Mouse (Mus musculus): ENCODE measurements around the gene Lhfpl3. TPM values are rescaled to one million over a fixed set of nuclear protein-coding genes. Genes with fewer than 3 reads are reported as not detected.

The Lhfpl3 gene
- total RNA-seq, 2 experiments from 2014 or later = not detected

GRCm38 (mm10) chr5:23140183-23140921, 394.5 kb downstream of the Lhfpl3 start:
- no peak for DNase-seq

GRCm38 (mm10) chr5:23153210-23153609, 407.4 kb downstream of the Lhfpl3 start:
- no peak for DNase-seq

- DNase-seq = no peak
These were observed 408.6 kb downstream of the Lhfpl3 start for GRCm38 (mm10) chr5:23154439-23154838.

- DNase-seq = no peak
These were observed 420.1 kb downstream of the Lhfpl3 start for GRCm38 (mm10) chr5:23165947-23166350.

GRCm38 (mm10) chr5:23166658-23167057, 420.8 kb downstream of the Lhfpl3 start:
- no peak for DNase-seq

GRCm38 (mm10) chr5:23189633-23190032, 443.8 kb downstream of the Lhfpl3 start:
- no peak for DNase-seq

- DNase-seq = no peak
These were observed 451.0 kb downstream of the Lhfpl3 start for GRCm38 (mm10) chr5:23196879-23197278.

- no peak for DNase-seq
These were observed 467.2 kb downstream of the Lhfpl3 start for GRCm38 (mm10) chr5:23213086-23213485.

- no peak for DNase-seq
These were observed 468.8 kb downstream of the Lhfpl3 start for GRCm38 (mm10) chr5:23214646-23215045.

GRCm38 (mm10) chr5:23219655-23220054, 473.8 kb downstream of the Lhfpl3 start:
- no peak for DNase-seq

GRCm38 (mm10) chr5:23224759-23225536, 479.1 kb downstream of the Lhfpl3 start:
- DNase-seq = peak; percentile 46 to 78

GRCm38 (mm10) chr5:23225621-23226020, 479.8 kb downstream of the Lhfpl3 start:
- DNase-seq = no peak

- no peak for DNase-seq
These were observed 480.9 kb downstream of the Lhfpl3 start for GRCm38 (mm10) chr5:23226753-23227152.

- peak; percentile 28 to 67 for DNase-seq
These were observed 501.1 kb downstream of the Lhfpl3 start for GRCm38 (mm10) chr5:23246974-23247373.

- no peak for DNase-seq
These were observed 501.9 kb downstream of the Lhfpl3 start for GRCm38 (mm10) chr5:23247784-23248183.

GRCm38 (mm10) chr5:23248303-23248702, 502.4 kb downstream of the Lhfpl3 start:
- DNase-seq = no peak

- peak; percentile 13 to 26 for DNase-seq
These were observed 504.3 kb downstream of the Lhfpl3 start for GRCm38 (mm10) chr5:23249896-23250875.

GRCm38 (mm10) chr5:23251462-23252224, 505.8 kb downstream of the Lhfpl3 start:
- DNase-seq = peak; percentile 90 to 93

GRCm38 (mm10) chr5:23255816-23256418, 510.1 kb downstream of the Lhfpl3 start:
- no peak for DNase-seq

- DNase-seq = no peak
These were observed 527.5 kb downstream of the Lhfpl3 start for GRCm38 (mm10) chr5:23273309-23273708.

- no peak for DNase-seq
These were observed 533.5 kb downstream of the Lhfpl3 start for GRCm38 (mm10) chr5:23279364-23279763.
